Mouse (Mus musculus) cerebellum, adult 2 months (tissue): ENCODE results near the gene Pfdn5.

Source experiments
- CTCF ChIP-seq: fragments of 200-500 bp; IDR thresholded peaks from 2 replicates; pipeline ENCODE4 v1.5.1; 2011; ENCODE audit warnings: low read depth, mild to moderate bottlenecking, control low read depth, low read length, moderate library complexity, borderline replicate concordance; ENCODE audit not compliant: insufficient read depth
- POLR2A ChIP-seq: fragments of 200-500 bp; IDR thresholded peaks from 2 replicates; pipeline ENCODE4 v1.6.1; 2011; ENCODE audit warnings: low read length, control low read depth, borderline replicate concordance; ENCODE audit not compliant: insufficient read depth

- TF ChIP-seq POLR2A = no peak
- no peak for TF ChIP-seq CTCF
Measured at GRCm38 (mm10) chr15:102355871-102356441, 30.0 kb downstream of the Pfdn5 start.
